Comparison of ENCODE assay signal across 13 mouse cellular contexts in genomic region chr3:94465632-94466430, GRCm38 (mm10). TPM values are rescaled to one million over a fixed set of nuclear protein-coding genes. Genes with fewer than 3 reads are reported as not detected.
DNase-seq lines count a peak whose midpoint lies in the region; ATAC-seq and TF ChIP-seq lines count a peak whose summit lies in the region.
"Had no signal": no experiment of that assay in that cellular context is flagged by ENCODE, and none has a peak within 500 bp of the region (broad histone marks: within the 10 kb centered on the region; RNA-seq: fewer than 3 reads in every experiment).

No protein-coding gene starts in this region.

- no peak for TF ChIP-seq POLR2A in thymus, adult 2 months (IDR thresholded peaks at IDR 0.05; ENCODE audit: control insufficient read depth, extremely low read depth, insufficient read depth, low read length, poor library complexity)

- 19% methylated on average over 13 of the region's 13 CpGs for WGBS in forebrain, embryonic 15.5 days
- 37% methylated on average over 13 of the region's 13 CpGs for WGBS in midbrain, postnatal 0 days
- 94% methylated on average over 13 of the region's 13 CpGs for WGBS in thymus, adult 2 months
- 68% methylated on average over 13 of the region's 13 CpGs for WGBS in kidney, embryonic 16.5 days

- peak; percentile 43 for TF ChIP-seq CTCF in midbrain, postnatal 0 days (IDR thresholded peaks at IDR 0.05)
- TF ChIP-seq CTCF in thymus, adult 2 months (IDR thresholded peaks at IDR 0.05; ENCODE audit: borderline replicate concordance, control insufficient read depth, extremely low read depth, insufficient read depth, low read length, poor library complexity): no peak

- H3K9ac ChIP-seq in forebrain, embryonic 15.5 days (replicated peaks): peak overlapping the region; percentile 24
- 0 out of 2 replicates have a peak overlapping the region, but pooled peaks have one; percentile 36 for H3K9ac ChIP-seq in midbrain, postnatal 0 days (replicated peaks; ENCODE audit: low read length, poor library complexity, severe bottlenecking)
- no peak overlapping the region for H3K9ac ChIP-seq in kidney, embryonic 16.5 days (replicated peaks; ENCODE audit: low read length)

- no peaks in the 10 kb centered on the region for H3K27me3 ChIP-seq in forebrain, embryonic 15.5 days
- no peaks in the 10 kb centered on the region for H3K27me3 ChIP-seq in midbrain, postnatal 0 days (ENCODE audit: insufficient read depth, low read length)
- no peaks in the 10 kb centered on the region for H3K27me3 ChIP-seq in thymus, adult 2 months (ENCODE audit: control insufficient read depth, insufficient read depth, low read length)
- no peaks in the 10 kb centered on the region for H3K27me3 ChIP-seq in kidney, embryonic 16.5 days (ENCODE audit: insufficient read depth, low read length)

- peak overlapping the region; percentile 97 for H3K27ac ChIP-seq in forebrain, embryonic 15.5 days (replicated peaks)
- H3K27ac ChIP-seq in midbrain, postnatal 0 days (ENCODE audit: low read depth, low read length): peak overlapping the region; percentile 75
- H3K27ac ChIP-seq in thymus, adult 2 months (ENCODE audit: control insufficient read depth, insufficient read depth, low read length): no peak overlapping the region
- no peak overlapping the region for H3K27ac ChIP-seq in kidney, embryonic 16.5 days (ENCODE audit: low read length)

- ATAC-seq in forebrain, embryonic 15.5 days (replicated peaks): peak; percentile 86
- ATAC-seq in midbrain, postnatal 0 days (ENCODE audit: low FRiP score): peak; percentile 70
- ATAC-seq in kidney, embryonic 16.5 days (ENCODE audit: low FRiP score, low TSS enrichment): no peak
- ATAC-seq: lung, postnatal 0 days had no signal

- no peak overlapping the region for H3K4me2 ChIP-seq in forebrain, embryonic 15.5 days (replicated peaks)
- no peak overlapping the region for H3K4me2 ChIP-seq in midbrain, postnatal 0 days (ENCODE audit: low read depth, low read length, poor library complexity, severe bottlenecking)
- no peak overlapping the region for H3K4me2 ChIP-seq in kidney, embryonic 16.5 days (replicated peaks; ENCODE audit: low read depth, low read length)

- H3K36me3 ChIP-seq in forebrain, embryonic 15.5 days: no peaks in the 10 kb centered on the region
- no peaks in the 10 kb centered on the region for H3K36me3 ChIP-seq in midbrain, postnatal 0 days (ENCODE audit: insufficient read depth, low read length)
- no peaks in the 10 kb centered on the region for H3K36me3 ChIP-seq in thymus, adult 2 months (ENCODE audit: control insufficient read depth, insufficient read depth, low read length)
- H3K36me3 ChIP-seq in kidney, embryonic 16.5 days (ENCODE audit: insufficient read depth, low read length): no peaks in the 10 kb centered on the region

- H3K9me3 ChIP-seq in forebrain, embryonic 15.5 days: no peaks in the 10 kb centered on the region
- H3K9me3 ChIP-seq in midbrain, postnatal 0 days (ENCODE audit: low read length): no peaks in the 10 kb centered on the region
- no peaks in the 10 kb centered on the region for H3K9me3 ChIP-seq in kidney, embryonic 16.5 days (ENCODE audit: low read length)

- peaks cover 33% of the 10 kb centered on the region for H3K4me1 ChIP-seq in forebrain, embryonic 15.5 days
- H3K4me1 ChIP-seq in midbrain, postnatal 0 days (ENCODE audit: insufficient read depth, low read length): peaks cover 21% of the 10 kb centered on the region
- no peaks in the 10 kb centered on the region for H3K4me1 ChIP-seq in thymus, adult 2 months (replicated peaks; ENCODE audit: control insufficient read depth, insufficient read depth, low read length)
- no peaks in the 10 kb centered on the region for H3K4me1 ChIP-seq in kidney, embryonic 16.5 days (ENCODE audit: insufficient read depth, low read length)

- H3K4me3 ChIP-seq in forebrain, embryonic 15.5 days: no peak overlapping the region
- H3K4me3 ChIP-seq in midbrain, postnatal 0 days (ENCODE audit: low read depth, low read length): no peak overlapping the region
- H3K4me3 ChIP-seq in thymus, adult 2 months (ENCODE audit: control insufficient read depth, insufficient read depth, low read length): no peak overlapping the region
- H3K4me3 ChIP-seq in kidney, embryonic 16.5 days (ENCODE audit: low read length): no peak overlapping the region

- DNase-seq in brain, adult 2 months (ENCODE audit: low read depth, low spot score): peak; percentile 91
- peak; percentile 85 for DNase-seq in layer of hippocampus, adult 9-11 months
- peak; percentile 77 for DNase-seq in midbrain, postnatal 0 days (ENCODE audit: low spot score)
- DNase-seq in thymus, adult 2 months: no peak
- DNase-seq in heart, postnatal 36 days: no peak
- no peak for DNase-seq in B cell, adult 2 months
- DNase-seq: adrenal gland, adult 2 months; gastrocnemius, postnatal 10 days had no signal

- intact Hi-C loops in heart, postnatal 36 days (cut with DNase I): no loop called here

RNA-seq across cellular contexts. Expression of gene Celf3, which starts 12.3 kb away (rescaled TPM):
- 331 and 337 TPM in 2 replicates for polyA plus RNA-seq in forebrain, embryonic 15.5 days (2015; fragmentation: Nextera tagmentation; extraction: Ambion mirVana)
- total RNA-seq in midbrain, postnatal 0 days (2014; rRNA removed): 203 and 205 TPM in 2 replicates
- 187 and 219 TPM in 2 replicates for polyA plus RNA-seq in midbrain, postnatal 0 days (2015; fragmentation: Nextera tagmentation; extraction: Ambion mirVana)
- polyA plus RNA-seq in thymus, adult 2 months (2012; rRNA removed): 3.0 and 3.3 TPM in 2 replicates
- under 1 TPM in 1 of 2 experiments, not detected in 1; 0.19 TPM for total RNA-seq in heart, postnatal 36 days (2021)
- 1.4 and 2.5 TPM in 2 replicates for polyA plus RNA-seq in kidney, embryonic 16.5 days (2015; fragmentation: Nextera tagmentation; extraction: Ambion mirVana)
- total RNA-seq: common myeloid progenitor, adult 5-6 weeks had no signal

RNA-seq across cellular contexts. Expression of gene Riiad1, which starts 14.3 kb away (rescaled TPM):
- polyA plus RNA-seq in forebrain, embryonic 15.5 days (2015; fragmentation: Nextera tagmentation; extraction: Ambion mirVana): 14.1 and 18.0 TPM in 2 replicates
- 6.6 and 6.7 TPM in 2 replicates for total RNA-seq in midbrain, postnatal 0 days (2014; rRNA removed)
- polyA plus RNA-seq in midbrain, postnatal 0 days (2015; fragmentation: Nextera tagmentation; extraction: Ambion mirVana): 19.4 and 23.3 TPM in 2 replicates
- polyA plus RNA-seq in thymus, adult 2 months (2012; rRNA removed): 0.50 TPM in 1 of 2 replicates, not detected in the other
- total RNA-seq in heart, postnatal 36 days (2021): 1 to 10 TPM in 1 of 2 experiments, under 1 TPM in 1; 0.46 to 1.2 TPM
- 0.99 and 1.7 TPM in 2 replicates for polyA plus RNA-seq in kidney, embryonic 16.5 days (2015; fragmentation: Nextera tagmentation; extraction: Ambion mirVana)
- total RNA-seq: common myeloid progenitor, adult 5-6 weeks had no signal
- polyA plus RNA-seq: adrenal gland, adult 2 months had no signal

RNA-seq across cellular contexts. Expression of gene Oaz3, which starts 22.1 kb away (rescaled TPM):
- polyA plus RNA-seq in forebrain, embryonic 15.5 days (2015; fragmentation: Nextera tagmentation; extraction: Ambion mirVana): 1.6 and 1.7 TPM in 2 replicates
- total RNA-seq in midbrain, postnatal 0 days (2014; rRNA removed): not detected in 2 replicates
- 0.68 and 1.1 TPM in 2 replicates for polyA plus RNA-seq in midbrain, postnatal 0 days (2015; fragmentation: Nextera tagmentation; extraction: Ambion mirVana)
- 0.43 and 0.71 TPM in 2 replicates for polyA plus RNA-seq in thymus, adult 2 months (2012; rRNA removed)
- not detected for total RNA-seq in heart, postnatal 36 days (2021)
- polyA plus RNA-seq in kidney, embryonic 16.5 days (2015; fragmentation: Nextera tagmentation; extraction: Ambion mirVana): 0.44 and 0.66 TPM in 2 replicates
- total RNA-seq: common myeloid progenitor, adult 5-6 weeks; gastrocnemius, postnatal 10 days; layer of hippocampus, postnatal 36 days had no signal

RNA-seq across cellular contexts. Expression of gene Mrpl9, which starts 22.7 kb away (rescaled TPM):
- 61.7 and 62.7 TPM in 2 replicates for polyA plus RNA-seq in forebrain, embryonic 15.5 days (2015; fragmentation: Nextera tagmentation; extraction: Ambion mirVana)
- 52.5 and 56.8 TPM in 2 replicates for total RNA-seq in midbrain, postnatal 0 days (2014; rRNA removed)
- 56.1 and 58.7 TPM in 2 replicates for polyA plus RNA-seq in midbrain, postnatal 0 days (2015; fragmentation: Nextera tagmentation; extraction: Ambion mirVana)
- polyA plus RNA-seq in thymus, adult 2 months (2012; rRNA removed): 46.4 and 47.5 TPM in 2 replicates
- 10 to 100 TPM; 68.6 to 74.2 TPM for total RNA-seq in heart, postnatal 36 days (2021)
- 72.3 and 79.1 TPM in 2 replicates for polyA plus RNA-seq in kidney, embryonic 16.5 days (2015; fragmentation: Nextera tagmentation; extraction: Ambion mirVana)

RNA-seq across cellular contexts. Expression of gene Tdrkh, which starts 52.8 kb away (rescaled TPM):
- 65.3 and 65.9 TPM in 2 replicates for polyA plus RNA-seq in forebrain, embryonic 15.5 days (2015; fragmentation: Nextera tagmentation; extraction: Ambion mirVana)
- 12.0 and 18.5 TPM in 2 replicates for total RNA-seq in midbrain, postnatal 0 days (2014; rRNA removed)
- 39.5 and 40.3 TPM in 2 replicates for polyA plus RNA-seq in midbrain, postnatal 0 days (2015; fragmentation: Nextera tagmentation; extraction: Ambion mirVana)
- polyA plus RNA-seq in thymus, adult 2 months (2012; rRNA removed): 2.6 and 4.1 TPM in 2 replicates
- total RNA-seq in heart, postnatal 36 days (2021): 1 to 10 TPM; 4.0 to 5.1 TPM
- 12.1 and 13.8 TPM in 2 replicates for polyA plus RNA-seq in kidney, embryonic 16.5 days (2015; fragmentation: Nextera tagmentation; extraction: Ambion mirVana)

Comparison
In these comparisons a context has a peak if more than half of its experiments do, and no peak if none do; other contexts are left out.
1. DNase-seq: peak in brain, adult 2 months (single experiment), layer of hippocampus, adult 9-11 months (single experiment) and midbrain, postnatal 0 days (single experiment); none in thymus, adult 2 months (single experiment), heart, postnatal 36 days (0 of 2) and B cell, adult 2 months (0 of 2).
2. H3K27ac ChIP-seq: peak in forebrain, embryonic 15.5 days (single experiment) and midbrain, postnatal 0 days (single experiment); none in thymus, adult 2 months (single experiment) and kidney, embryonic 16.5 days (single experiment).
3. RNA of gene Celf3, which starts 12.3 kb away (polyA plus RNA-seq): 331 to 337 TPM in forebrain, embryonic 15.5 days and 187 to 219 TPM in midbrain, postnatal 0 days; 3.0 to 3.3 TPM in thymus, adult 2 months and 1.4 to 2.5 TPM in kidney, embryonic 16.5 days; every median in the first group is over 10 times any median in the second.